Mouse (Mus musculus): Measurements from ENCODE around the gene Mettl8. TPM values are rescaled to one million over a fixed set of nuclear protein-coding genes. Genes with fewer than 3 reads are reported as not detected.
A peak's percentile ranks its signal among the peaks of the same experiment; 100 is the strongest.

The Mettl8 gene
- 1 to 10 TPM; 4.7 to 6.1 TPM for total RNA-seq (2021)
- long read RNA-seq, experiment 1, transcript Mettl8-204 (10 exons, 2,347 nt), result major isoform, 5 of 11 reads
- long read RNA-seq, experiment 1, partial matches to known transcripts, result 0 of 11 reads
- long read RNA-seq, experiment 1, other reads (novel, unspliced or antisense), result 6 of 11 reads
- long read RNA-seq, experiment 2, partial matches to known transcripts, result 0 of 7 reads
- long read RNA-seq, experiment 2, other reads (novel, unspliced or antisense), result 4 of 7 reads

- DNase-seq, result peak; percentile 92 to 94
These were observed at the start of gene Mettl8, which contains the start of gene Dcaf17 for GRCm38 (mm10) chr2:71055300-71056114. Gene Mettl8, minus strand, starts transcription at chr2:71055583. Gene Dcaf17, plus strand, starts transcription at chr2:71055328.

GRCm38 (mm10) chr2:71104696-71105095 lies 49.3 kb upstream of the Mettl8 start:
- DNase-seq, result no peak

GRCm38 (mm10) chr2:71103292-71103680 lies 47.9 kb upstream of the Mettl8 start:
- DNase-seq, result no peak

GRCm38 (mm10) chr2:71102621-71103291 lies 47.4 kb upstream of the Mettl8 start:
- DNase-seq, result no peak

GRCm38 (mm10) chr2:71096170-71096569 lies 40.8 kb upstream of the Mettl8 start:
- peak in 1 of 2 experiments; percentile 13 for DNase-seq

GRCm38 (mm10) chr2:71090660-71091445 lies 35.5 kb upstream of the Mettl8 start:
- no peak for DNase-seq

GRCm38 (mm10) chr2:71089766-71090165 lies 34.4 kb upstream of the Mettl8 start:
- no peak for DNase-seq

- no peak for DNase-seq
These were observed 28.2 kb upstream of the Mettl8 start for GRCm38 (mm10) chr2:71083454-71084193.

GRCm38 (mm10) chr2:71082416-71082815 lies 27.0 kb upstream of the Mettl8 start:
- DNase-seq, result no peak

- DNase-seq, result no peak
These were observed 18.4 kb upstream of the Mettl8 start for GRCm38 (mm10) chr2:71073828-71074227.

GRCm38 (mm10) chr2:71073330-71073729 lies 17.9 kb upstream of the Mettl8 start:
- no peak for DNase-seq

GRCm38 (mm10) chr2:71071601-71072000 lies 16.2 kb upstream of the Mettl8 start:
- no peak for DNase-seq

- no peak for DNase-seq
These were observed 892 bp upstream of the Mettl8 start for GRCm38 (mm10) chr2:71056115-71056835.

GRCm38 (mm10) chr2:71054716-71055115 lies 667 bp downstream of the Mettl8 start:
- DNase-seq, result no peak

GRCm38 (mm10) chr2:71050511-71050910 lies 4.9 kb downstream of the Mettl8 start:
- no peak for DNase-seq

GRCm38 (mm10) chr2:71048896-71049295 lies 6.5 kb downstream of the Mettl8 start:
- DNase-seq, result no peak

GRCm38 (mm10) chr2:71046751-71047320 lies 8.5 kb downstream of the Mettl8 start:
- no peak for DNase-seq

- DNase-seq, result no peak
These were observed 9.2 kb downstream of the Mettl8 start for GRCm38 (mm10) chr2:71046151-71046550.

- DNase-seq, result peak; percentile 79 to 90
These were observed 15.8 kb downstream of the Mettl8 start for GRCm38 (mm10) chr2:71039522-71040121.

GRCm38 (mm10) chr2:71037447-71037846 lies 17.9 kb downstream of the Mettl8 start:
- DNase-seq, result no peak
